Mouse (Mus musculus) thymus, adult 2 months (tissue): ENCODE results near the gene Gm28047.

Experiments used
- CTCF ChIP-seq: fragments of 200-500 bp; IDR thresholded peaks from 2 replicates; pipeline ENCODE4 v1.5.1; 2012; ENCODE audit warnings: mild to moderate bottlenecking, control low read depth, low read length, moderate library complexity, borderline replicate concordance; ENCODE audit not compliant: control insufficient read depth, poor library complexity, insufficient read depth; ENCODE audit errors: extremely low read depth
- POLR2A ChIP-seq: fragments of 200-500 bp; IDR thresholded peaks from 2 replicates; pipeline ENCODE4 v1.6.1; 2012; ENCODE audit warnings: mild to moderate bottlenecking, low read length, control low read depth, moderate library complexity; ENCODE audit not compliant: control insufficient read depth, poor library complexity, insufficient read depth; ENCODE audit errors: extremely low read depth

- TF ChIP-seq CTCF (no peak), POLR2A (no peak)
Observed at GRCm38 (mm10) chr15:102511285-102511833, 113.5 kb downstream of the Gm28047 start.
